Mouse (Mus musculus) leukemia stem cell, adult 10-12 weeks (primary cell): ENCODE data around the gene Cmc1. TPM values are rescaled to one million over a fixed set of nuclear protein-coding genes. Genes with fewer than 3 reads are reported as not detected.

ENCODE experiments used
- polyA plus RNA-seq: library from polyadenylated mRNA; stranded (reverse); fragments of >175 nt; gene quantifications from 2 replicates; pipeline ENCODE4 v1.2.3, GENCODE M21; 2012; ENCODE audit warnings: low replicate concordance

Cmc1 gene
- polyA plus RNA-seq, result 2.5 and 3.9 TPM in 2 replicates

DNA sequence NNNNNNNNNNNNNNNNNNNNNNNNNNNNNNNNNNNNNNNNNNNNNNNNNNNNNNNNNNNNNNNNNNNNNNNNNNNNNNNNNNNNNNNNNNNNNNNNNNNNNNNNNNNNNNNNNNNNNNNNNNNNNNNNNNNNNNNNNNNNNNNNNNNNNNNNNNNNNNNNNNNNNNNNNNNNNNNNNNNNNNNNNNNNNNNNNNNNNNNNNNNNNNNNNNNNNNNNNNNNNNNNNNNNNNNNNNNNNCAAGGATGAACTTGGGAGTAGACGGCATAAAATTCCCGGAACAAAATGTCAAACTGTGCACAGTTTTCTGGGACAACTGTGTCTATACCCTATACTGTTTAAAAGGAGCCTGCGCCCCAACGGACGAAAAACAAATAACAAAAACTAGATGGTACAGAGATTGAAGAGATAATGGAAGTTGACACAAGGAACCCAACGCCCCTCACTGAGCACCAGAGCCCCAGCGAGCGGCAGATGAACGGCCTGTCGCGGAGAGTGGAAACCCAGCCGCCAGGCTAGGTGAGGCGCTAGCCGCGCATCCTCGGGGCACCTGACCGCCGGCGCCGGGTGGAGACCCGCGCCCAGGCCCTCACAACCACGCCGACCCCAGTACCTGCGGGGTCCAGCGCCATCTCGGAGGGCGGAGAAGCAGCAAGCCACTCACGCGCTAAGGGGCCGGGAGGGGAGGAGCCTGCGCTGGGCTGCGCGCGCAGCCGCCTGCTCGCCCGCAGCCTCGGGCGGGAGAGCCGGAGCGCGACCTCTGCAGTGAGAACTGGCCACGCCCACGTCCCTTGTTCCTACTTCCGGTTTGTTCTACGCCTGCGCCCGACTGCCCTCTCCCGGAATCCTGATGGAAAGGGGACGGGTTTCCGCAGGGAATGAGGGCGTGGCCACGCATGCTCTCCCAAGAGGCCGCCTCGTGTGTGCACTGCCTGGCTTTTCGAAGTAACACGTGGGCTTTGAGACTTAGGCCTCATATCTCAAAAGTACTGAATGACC, at the start of gene Cmc1:
Gene Cmc1, minus strand, starts transcription at position 771 of the 996 bp plus-strand sequence.

DNA sequence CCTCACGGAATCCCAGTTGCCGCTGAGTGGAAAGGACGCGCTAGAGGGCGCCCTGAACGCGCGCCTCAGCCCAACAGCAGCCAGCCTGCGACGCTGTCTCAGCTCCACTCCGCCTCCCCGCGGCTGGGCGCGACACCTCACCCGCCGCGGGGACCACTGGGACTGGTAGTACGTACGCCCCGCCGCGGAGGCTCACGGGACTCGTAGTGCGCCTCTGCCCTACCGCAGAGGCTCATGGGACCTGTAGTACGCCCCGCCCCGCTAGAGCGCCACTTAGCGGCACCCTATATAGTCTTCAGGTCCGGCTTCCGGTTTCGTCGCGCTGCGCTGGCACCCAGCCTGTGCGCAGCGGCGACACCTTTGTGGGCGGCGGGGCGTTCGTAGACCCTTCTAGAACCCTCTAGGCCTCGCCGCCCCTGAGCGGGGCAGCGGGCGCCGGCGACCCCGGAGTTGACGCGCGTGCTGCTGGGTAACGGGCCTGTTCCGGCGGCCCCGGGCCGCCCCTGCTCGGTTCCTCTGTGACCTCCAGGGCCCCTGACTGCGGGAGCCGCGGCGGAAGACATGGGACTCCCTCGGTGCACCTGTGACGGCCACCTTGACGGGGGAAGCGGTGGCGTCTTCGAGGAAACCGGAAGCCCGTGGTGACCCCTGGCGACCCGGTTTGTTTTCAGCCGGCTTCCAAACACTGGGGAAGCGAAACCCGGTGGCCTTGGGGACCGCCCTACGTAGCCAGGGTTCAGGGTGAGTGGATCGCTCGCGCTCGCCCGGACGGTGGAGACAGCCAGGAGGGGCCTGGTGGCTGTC, 109.6 kb downstream of the Cmc1 start, which contains the start of gene Azi2:
Gene Azi2, plus strand, starts transcription at position 282 of the 804 bp plus-strand sequence.

Other genes starting within 250 kb of the Cmc1 start
- gene Azi2, start 109.7 kb downstream of the Cmc1 start, polyA plus RNA-seq, result 31.5 and 37.7 TPM in 2 replicates